Mouse (Mus musculus): ENCODE measurements around the gene Dpp9. TPM values are rescaled to one million over a fixed set of nuclear protein-coding genes. Genes with fewer than 3 reads are reported as not detected.
"Not testable (repeated sequence)": the region's sequence is repeated elsewhere in the genome, so short reads cannot be mapped to it uniquely, and the experiment has no call there.

Gene Dpp9
- 35.0 and 35.1 TPM in 2 replicates for polyA plus RNA-seq (2016; fragmentation: Nextera tagmentation; extraction: Ambion mirVana)

DNA sequence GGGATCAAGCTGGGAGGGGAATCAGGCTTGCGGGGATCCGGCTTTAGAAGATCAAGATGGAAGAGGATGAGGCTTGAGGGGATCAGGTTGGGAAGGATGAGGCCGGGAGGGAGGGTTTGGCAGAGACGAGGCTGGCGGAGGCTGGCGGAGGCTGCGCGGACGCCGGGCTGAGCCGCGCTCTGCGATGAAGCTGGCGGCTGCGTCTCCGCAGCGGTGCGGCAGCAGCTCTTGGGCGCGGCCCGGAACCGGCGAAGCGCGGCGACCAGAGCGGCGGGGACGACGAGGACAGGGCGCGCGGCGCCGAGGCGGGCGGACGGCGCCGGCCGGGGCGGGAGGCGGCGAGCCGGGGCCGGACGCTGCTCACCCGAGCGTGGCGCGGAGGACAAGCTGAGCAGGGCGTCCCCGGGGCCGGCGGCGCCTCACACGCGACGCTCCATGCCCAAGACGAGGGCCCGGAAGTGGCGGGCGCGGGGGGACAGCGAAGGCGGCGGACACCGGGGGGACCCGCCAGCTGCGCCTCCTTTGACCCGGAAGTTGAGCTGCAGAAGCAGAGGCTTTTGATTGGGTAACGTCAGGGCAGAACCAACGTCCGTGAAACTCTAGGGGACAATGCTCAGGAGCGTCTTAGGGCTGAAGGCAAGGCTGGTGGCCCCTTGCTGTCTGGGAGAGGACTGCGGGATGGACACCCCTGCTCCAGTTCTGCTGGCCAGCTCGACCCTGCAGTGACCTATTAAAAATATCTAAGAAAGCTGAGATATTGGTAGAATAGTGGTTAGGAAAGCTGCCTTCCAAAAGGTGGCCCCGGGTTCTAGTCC is at the start of gene Dpp9:
TSS of gene Dpp9 (minus strand) at position 529 of the 815 bp plus-strand sequence.
- 1% methylated on average over 73 of the region's 78 CpGs for WGBS
- H3K27me3 ChIP-seq (replicated peaks): no peaks in the 10 kb centered on the region; the same call in 1 of the 2 replicates
- ATAC-seq (ENCODE audit: low FRiP score, low read depth): peak; percentile 99
- peaks cover 19% of the 10 kb centered on the region for H3K36me3 ChIP-seq
- H3K9ac ChIP-seq: peak within 1 kb of the TSS; percentile 90
- peaks cover 23% of the 10 kb centered on the region for H3K4me1 ChIP-seq
- H3K27ac ChIP-seq: peak within 1 kb of the TSS; percentile 65; the same call in 1 of the 2 replicates
- H3K4me3 ChIP-seq: peak within 1 kb of the TSS; percentile 94
- H3K4me2 ChIP-seq (replicated peaks): peak within 1 kb of the TSS; percentile 91
- H3K9me3 ChIP-seq: no peaks in the 10 kb centered on the region

DNA sequence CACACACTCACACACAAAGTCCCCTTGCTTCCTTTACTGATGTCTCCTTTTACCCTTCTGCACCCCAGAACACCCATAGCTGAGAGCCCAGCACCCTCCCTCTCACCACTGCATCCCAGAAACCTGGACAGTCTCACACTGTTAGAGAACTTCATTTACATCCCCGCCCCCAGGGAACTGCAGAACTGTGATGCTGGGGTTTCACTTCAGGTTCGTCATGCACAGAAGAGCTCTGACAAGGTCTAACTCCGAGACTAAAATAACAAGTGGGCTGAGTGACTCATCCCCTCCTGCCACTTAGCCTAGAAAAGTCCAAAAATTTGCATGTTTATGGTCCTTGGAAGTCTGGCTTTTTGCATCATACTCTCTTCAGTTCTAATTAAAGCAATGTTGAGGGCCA is 47.6 kb upstream of the Dpp9 start:
- H3K4me2 ChIP-seq (replicated peaks): no peak overlapping the region
- H3K9ac ChIP-seq: no peak overlapping the region
- no peak for ATAC-seq (ENCODE audit: low FRiP score, low read depth)
- no peaks in the 10 kb centered on the region for H3K9me3 ChIP-seq
- no peak overlapping the region for H3K27ac ChIP-seq
- H3K36me3 ChIP-seq: peaks cover 27% of the 10 kb centered on the region
- H3K27me3 ChIP-seq (replicated peaks): no peaks in the 10 kb centered on the region
- WGBS: 73% methylated on average over 3 of the region's 3 CpGs
- H3K4me1 ChIP-seq: peaks cover 11% of the 10 kb centered on the region; the same call in 1 of the 2 replicates
- no peak overlapping the region for H3K4me3 ChIP-seq

DNA sequence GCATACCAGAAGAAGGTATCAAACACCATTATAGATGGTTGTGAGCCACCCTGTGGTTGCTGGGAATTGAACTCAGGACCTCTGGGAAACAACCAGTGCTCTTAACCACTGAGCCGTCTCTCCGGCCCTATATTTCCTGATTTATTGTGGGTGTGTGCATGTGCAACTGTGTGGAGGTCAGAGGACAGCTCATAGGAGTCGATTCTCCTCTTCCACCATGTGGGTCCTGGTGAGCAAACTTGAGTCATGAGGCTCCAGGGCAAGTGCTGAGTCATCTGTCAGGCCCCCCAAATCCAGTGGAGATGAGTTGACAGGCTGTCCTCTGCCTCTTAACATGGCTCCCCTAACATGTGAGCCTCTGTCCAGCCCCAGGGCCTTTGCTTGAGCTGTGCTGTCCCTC is 47.2 kb upstream of the Dpp9 start:
- Histone ChIP-seq H3K4me1 (peaks cover 15% of the 10 kb centered on the region), H3K9ac (no peak overlapping the region), H3K9me3 (no peaks in the 10 kb centered on the region), H3K36me3 (peaks cover 31% of the 10 kb centered on the region), H3K27ac (no peak overlapping the region), H3K27me3 (replicated peaks) (no peaks in the 10 kb centered on the region), H3K4me2 (replicated peaks) (no peak overlapping the region), H3K4me3 (no peak overlapping the region)
- no peak for ATAC-seq (ENCODE audit: low FRiP score, low read depth)
- 84% methylated on average over 3 of the region's 3 CpGs for WGBS

DNA sequence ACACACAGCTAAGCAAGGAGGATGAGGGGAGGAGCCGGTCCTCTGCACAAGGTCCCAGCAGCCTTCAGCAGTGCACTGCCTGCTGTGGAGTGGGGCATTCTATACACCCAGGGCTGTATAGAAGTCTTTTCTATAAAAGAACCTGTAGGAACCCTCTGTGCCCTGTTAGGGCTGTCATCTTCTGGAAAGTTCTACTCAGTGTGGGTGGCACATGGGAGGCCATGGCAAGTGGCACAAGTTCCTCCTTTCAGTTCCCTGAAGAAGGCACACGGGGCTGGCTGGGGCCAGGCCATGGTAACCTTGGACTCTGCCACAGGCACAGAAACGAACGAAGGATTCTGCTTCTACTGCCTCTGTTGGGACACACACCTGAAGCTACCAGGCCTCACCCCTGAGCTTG is 46.3 kb upstream of the Dpp9 start:
- peaks cover 23% of the 10 kb centered on the region for H3K4me1 ChIP-seq
- H3K27me3 ChIP-seq (replicated peaks): no peaks in the 10 kb centered on the region
- no peaks in the 10 kb centered on the region for H3K9me3 ChIP-seq
- H3K36me3 ChIP-seq: peaks cover 39% of the 10 kb centered on the region
- H3K4me3 ChIP-seq: no peak overlapping the region
- no peak for ATAC-seq (ENCODE audit: low FRiP score, low read depth)
- over 99% methylated on average over 4 of the region's 4 CpGs for WGBS
- no peak overlapping the region for H3K27ac ChIP-seq
- H3K9ac ChIP-seq: no peak overlapping the region
- no peak overlapping the region for H3K4me2 ChIP-seq (replicated peaks)

DNA sequence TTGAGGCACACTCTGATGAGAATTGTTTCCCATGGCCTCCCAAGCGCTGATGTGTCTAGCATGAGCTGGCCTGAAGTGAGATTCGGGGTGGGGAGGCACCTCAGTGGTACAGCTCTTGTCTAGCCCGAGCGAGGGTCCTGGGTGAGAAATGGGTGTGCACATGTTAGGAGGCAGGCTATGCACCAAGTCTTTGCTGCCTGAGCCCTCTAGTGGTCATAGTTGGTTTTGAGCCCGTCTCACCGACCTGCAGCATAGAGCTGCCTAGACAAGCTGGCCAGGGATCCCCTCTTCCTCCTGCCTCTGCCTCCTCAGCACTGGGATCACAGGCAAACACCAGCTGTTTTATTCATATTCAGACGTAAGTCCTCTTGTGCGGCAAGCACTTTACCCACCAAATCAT is 45.3 kb upstream of the Dpp9 start:
- Histone ChIP-seq H3K9me3 (no peaks in the 10 kb centered on the region), H3K9ac (no peak overlapping the region), H3K27ac (no peak overlapping the region), H3K4me1 (peaks cover 26% of the 10 kb centered on the region), H3K27me3 (replicated peaks) (no peaks in the 10 kb centered on the region), H3K4me2 (replicated peaks) (no peak overlapping the region), H3K36me3 (peaks cover 49% of the 10 kb centered on the region), H3K4me3 (no peak overlapping the region)
- ATAC-seq (ENCODE audit: low FRiP score, low read depth): peak; percentile 54; the same call in 1 of the 2 replicates
- WGBS: 24% methylated on average over 8 of the region's 8 CpGs

DNA sequence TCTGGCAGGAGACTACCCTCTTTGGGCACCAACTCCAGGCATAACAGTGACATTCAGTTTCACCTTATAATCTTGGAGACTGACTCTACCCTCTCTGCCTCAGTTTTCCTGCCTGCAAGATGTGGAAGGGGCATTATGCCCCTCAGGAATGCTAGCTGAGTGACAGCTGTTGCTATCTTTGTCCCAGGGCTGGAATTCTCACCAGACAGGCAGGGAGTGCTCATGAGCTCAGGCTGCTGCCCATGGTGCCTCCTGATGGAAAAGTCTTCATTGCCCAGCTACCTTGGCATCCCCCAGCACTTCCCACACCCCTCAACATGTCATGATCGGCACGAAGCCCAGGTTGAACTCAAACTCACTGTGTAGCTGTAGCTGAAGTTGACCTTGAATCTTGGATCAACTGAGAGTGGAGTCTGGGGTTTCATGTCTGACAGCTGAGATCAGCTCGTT is 44.0 kb upstream of the Dpp9 start:
- Histone ChIP-seq H3K4me3 (no peak overlapping the region), H3K9me3 (no peaks in the 10 kb centered on the region), H3K36me3 (peaks cover 60% of the 10 kb centered on the region), H3K4me1 (peaks cover 38% of the 10 kb centered on the region), H3K27ac (no peak overlapping the region), H3K9ac (no peak overlapping the region), H3K27me3 (replicated peaks) (no peaks in the 10 kb centered on the region), H3K4me2 (replicated peaks) (no peak overlapping the region)
- WGBS: 89% methylated on average over 3 of the region's 3 CpGs
- no peak for ATAC-seq (ENCODE audit: low FRiP score, low read depth)

DNA sequence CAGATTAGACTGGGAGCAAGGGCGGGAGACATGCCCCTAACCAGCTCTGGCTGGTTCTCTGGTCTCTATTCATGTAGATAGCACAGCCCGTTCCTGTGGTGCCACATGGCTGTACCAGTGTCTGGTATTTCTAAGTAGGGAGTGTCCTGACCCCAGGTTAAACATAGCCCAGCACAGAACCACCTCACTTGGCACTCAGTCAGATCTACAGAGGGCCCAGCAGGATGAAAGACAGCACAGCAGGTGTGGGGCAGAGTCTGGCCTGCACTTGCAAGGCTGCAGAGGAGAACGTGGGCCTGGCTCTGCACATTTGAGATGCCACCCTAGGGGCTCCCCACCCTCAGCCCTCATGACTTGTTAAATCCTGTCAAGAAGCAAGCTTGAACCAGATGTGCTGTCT is 42.5 kb upstream of the Dpp9 start:
- H3K4me2 ChIP-seq (replicated peaks): no peak overlapping the region
- ATAC-seq (ENCODE audit: low FRiP score, low read depth): no peak
- H3K4me3 ChIP-seq: no peak overlapping the region
- no peak overlapping the region for H3K27ac ChIP-seq
- no peak overlapping the region for H3K9ac ChIP-seq
- H3K4me1 ChIP-seq: peaks cover 43% of the 10 kb centered on the region
- WGBS: 83% methylated on average over 3 of the region's 3 CpGs
- peaks cover 60% of the 10 kb centered on the region for H3K36me3 ChIP-seq
- no peaks in the 10 kb centered on the region for H3K9me3 ChIP-seq
- H3K27me3 ChIP-seq (replicated peaks): no peaks in the 10 kb centered on the region

DNA sequence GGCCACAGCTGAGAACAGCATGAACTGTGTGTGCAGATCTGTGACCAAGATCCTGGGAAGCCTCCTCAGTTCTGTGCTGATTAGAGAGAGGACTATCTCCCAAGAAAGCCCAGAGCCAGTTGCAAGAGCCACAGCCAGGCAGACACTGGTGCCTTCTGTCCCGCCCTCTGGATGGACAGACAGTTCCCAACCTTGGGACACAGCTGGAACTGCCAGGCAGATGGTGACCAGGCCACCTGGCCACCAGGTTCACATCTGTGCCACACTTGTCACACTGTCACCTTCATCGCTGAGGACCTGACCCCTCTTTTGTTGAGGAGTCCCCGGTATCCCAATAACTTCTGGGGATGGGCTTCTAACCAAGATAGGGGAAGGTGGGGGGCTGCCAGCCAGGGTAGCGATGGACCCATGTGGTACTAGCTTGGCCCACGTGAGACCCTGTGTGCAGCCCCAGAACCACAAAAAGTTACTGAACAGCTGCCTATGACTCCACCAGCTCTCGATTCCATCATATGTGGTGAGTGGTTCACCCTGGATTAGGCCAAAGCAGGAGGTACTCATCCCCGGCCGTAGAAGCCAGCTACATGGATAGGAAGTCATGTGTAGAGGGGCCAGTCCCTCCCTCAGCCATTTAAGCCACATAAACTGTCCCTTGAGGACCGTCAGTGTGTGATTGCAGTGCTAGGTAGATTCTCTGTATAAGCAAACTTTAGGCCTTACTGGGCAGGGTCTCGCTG is 40.8 kb upstream of the Dpp9 start:
- H3K9me3 ChIP-seq: no peaks in the 10 kb centered on the region
- H3K27me3 ChIP-seq (replicated peaks): no peaks in the 10 kb centered on the region
- H3K4me3 ChIP-seq: no peak overlapping the region
- H3K4me2 ChIP-seq (replicated peaks): peak overlapping the region; percentile 92; the same call in 1 of the 2 replicates
- peaks cover 52% of the 10 kb centered on the region for H3K36me3 ChIP-seq
- 93% methylated on average over 10 of the region's 10 CpGs for WGBS
- no peak overlapping the region for H3K27ac ChIP-seq
- H3K4me1 ChIP-seq: peaks cover 43% of the 10 kb centered on the region
- ATAC-seq (ENCODE audit: low FRiP score, low read depth): no peak
- 0 out of 2 replicates have a peak overlapping the region, but pooled peaks have one; percentile 26 for H3K9ac ChIP-seq

DNA sequence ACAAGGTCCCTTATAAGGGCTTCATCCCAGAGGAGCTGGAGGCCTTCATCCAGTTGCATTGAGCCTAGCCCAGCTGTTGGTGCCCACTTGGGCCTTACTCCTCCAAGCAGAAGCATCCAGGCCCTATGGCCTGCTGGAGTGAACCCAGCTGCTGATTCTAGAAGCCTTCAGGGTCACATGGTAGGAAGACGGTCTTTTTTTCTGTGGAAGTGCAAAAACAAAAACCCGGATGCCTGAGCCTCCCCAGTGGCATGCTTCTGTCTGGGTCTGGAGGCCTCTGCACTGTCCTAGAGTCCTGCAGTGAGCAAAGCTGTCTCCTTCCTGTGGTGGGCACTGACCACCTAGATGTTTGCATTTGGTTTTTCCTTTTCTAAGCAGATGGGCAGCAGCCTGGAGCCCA is 40.1 kb upstream of the Dpp9 start:
- 89% methylated on average over 2 of the region's 2 CpGs for WGBS
- 0 out of 2 replicates have a peak overlapping the region, but pooled peaks have one; percentile 26 for H3K9ac ChIP-seq

DNA sequence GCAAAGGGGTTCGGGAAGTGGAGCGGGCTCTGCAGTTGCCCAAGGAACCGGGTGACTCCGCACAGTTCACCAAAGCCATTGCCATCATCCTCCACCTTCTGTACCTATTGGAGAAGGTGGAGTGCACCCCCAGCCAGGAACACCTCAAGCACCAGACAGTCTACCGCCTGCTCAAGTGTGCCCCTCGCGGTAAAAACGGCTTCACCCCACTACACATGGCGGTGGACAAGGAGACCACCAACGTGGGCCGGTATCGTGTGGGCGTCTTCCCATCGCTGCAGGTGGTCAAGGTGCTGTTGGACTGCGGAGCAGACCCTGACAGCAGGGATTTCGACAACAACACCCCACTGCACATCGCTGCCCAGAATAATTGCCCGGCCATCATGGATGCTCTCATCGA is 39.6 kb upstream of the Dpp9 start:
- H3K4me3 ChIP-seq; ATAC-seq (ENCODE audit: low FRiP score, low read depth); H3K27ac ChIP-seq; H3K9me3 ChIP-seq; H3K9ac ChIP-seq; H3K27me3 ChIP-seq (replicated peaks): not testable (repeated sequence)
- 94% methylated on average over 19 of the region's 19 CpGs for WGBS
- H3K4me2 ChIP-seq (replicated peaks): peak overlapping the region; percentile 92
- peaks cover 43% of the 10 kb centered on the region for H3K4me1 ChIP-seq
- H3K36me3 ChIP-seq: peaks cover 52% of the 10 kb centered on the region

More for the DNA sequence above, 40.1 kb upstream of the Dpp9 start:
- H3K4me3 ChIP-seq; H3K27me3 ChIP-seq (replicated peaks); ATAC-seq (ENCODE audit: low FRiP score, low read depth); H3K9me3 ChIP-seq; H3K27ac ChIP-seq: not testable (repeated sequence)
- Histone ChIP-seq H3K4me1 (peaks cover 43% of the 10 kb centered on the region), H3K36me3 (peaks cover 52% of the 10 kb centered on the region), H3K4me2 (replicated peaks) (peak overlapping the region; percentile 92)

DNA sequence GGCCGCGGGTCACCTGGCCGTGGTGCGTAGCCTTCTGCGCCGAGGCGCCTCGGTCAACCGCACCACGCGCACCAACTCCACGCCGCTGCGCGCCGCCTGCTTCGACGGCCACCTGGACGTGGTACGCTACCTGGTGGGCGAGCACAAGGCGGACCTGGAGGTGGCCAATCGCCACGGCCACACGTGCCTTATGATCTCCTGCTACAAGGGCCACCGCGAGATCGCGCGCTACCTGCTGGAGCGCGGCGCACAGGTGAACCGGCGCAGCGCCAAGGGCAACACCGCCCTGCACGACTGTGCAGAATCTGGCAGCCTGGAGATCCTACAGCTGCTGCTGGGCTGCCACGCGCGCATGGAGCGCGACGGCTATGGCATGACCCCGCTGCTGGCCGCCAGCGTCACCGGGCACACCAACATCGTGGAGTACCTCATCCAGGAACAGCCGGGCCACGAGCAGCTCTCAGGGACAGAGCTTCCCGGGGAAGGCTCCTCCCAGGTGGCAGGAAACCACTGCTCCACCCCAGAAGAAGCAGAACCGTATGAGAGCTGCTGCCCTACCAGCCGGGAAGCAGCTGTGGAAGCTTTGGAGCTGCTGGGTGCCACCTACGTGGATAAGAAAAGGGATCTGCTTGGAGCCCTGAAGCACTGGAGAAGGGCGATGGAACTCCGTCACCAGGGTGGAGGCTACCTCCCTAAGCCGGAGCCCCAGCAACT is 38.6 kb upstream of the Dpp9 start:
- Histone ChIP-seq H3K4me1 (peaks cover 43% of the 10 kb centered on the region), H3K27ac (0 out of 2 replicates have a peak overlapping the region, but pooled peaks have one; percentile 50), H3K4me2 (replicated peaks) (peak overlapping the region; percentile 92), H3K9ac (peak overlapping the region; percentile 68), H3K4me3 (peak overlapping the region; percentile 78), H3K9me3 (no peaks in the 10 kb centered on the region), H3K36me3 (peaks cover 44% of the 10 kb centered on the region), H3K27me3 (replicated peaks) (no peaks in the 10 kb centered on the region)
- WGBS: 13% methylated on average over 58 of the region's 58 CpGs
- no peak for ATAC-seq (ENCODE audit: low FRiP score, low read depth)
